Mouse (Mus musculus): ENCODE results near the gene Zic2.

- TF ChIP-seq CTCF (IDR thresholded peaks at IDR 0.05; ENCODE audit: low read depth, low read length) (no peak), POLR2A (IDR thresholded peaks at IDR 0.05; ENCODE audit: extremely low read depth, insufficient read depth, low read length) (no peak)
These were observed 5.9 kb downstream of the Zic2 start for GRCm38 (mm10) chr14:122481181-122481580.
